Mouse (Mus musculus) E14TG2a.4 (cell line): ENCODE data around the gene Synrg.

ENCODE experiments used
- CTCF ChIP-seq: conservative IDR thresholded peaks from 2 replicates; pipeline ENCODE4 v1.5.1; 2014; ENCODE audit warnings: low read length
- NANOG ChIP-seq: IDR thresholded peaks from 2 replicates; pipeline ENCODE4 v1.6.1; 2014; ENCODE audit warnings: borderline replicate concordance, low read length, mixed read lengths
- POU5F1 ChIP-seq: IDR thresholded peaks from 2 replicates; pipeline ENCODE4 v1.6.1; 2014; ENCODE audit warnings: low read length, borderline replicate concordance

DNA sequence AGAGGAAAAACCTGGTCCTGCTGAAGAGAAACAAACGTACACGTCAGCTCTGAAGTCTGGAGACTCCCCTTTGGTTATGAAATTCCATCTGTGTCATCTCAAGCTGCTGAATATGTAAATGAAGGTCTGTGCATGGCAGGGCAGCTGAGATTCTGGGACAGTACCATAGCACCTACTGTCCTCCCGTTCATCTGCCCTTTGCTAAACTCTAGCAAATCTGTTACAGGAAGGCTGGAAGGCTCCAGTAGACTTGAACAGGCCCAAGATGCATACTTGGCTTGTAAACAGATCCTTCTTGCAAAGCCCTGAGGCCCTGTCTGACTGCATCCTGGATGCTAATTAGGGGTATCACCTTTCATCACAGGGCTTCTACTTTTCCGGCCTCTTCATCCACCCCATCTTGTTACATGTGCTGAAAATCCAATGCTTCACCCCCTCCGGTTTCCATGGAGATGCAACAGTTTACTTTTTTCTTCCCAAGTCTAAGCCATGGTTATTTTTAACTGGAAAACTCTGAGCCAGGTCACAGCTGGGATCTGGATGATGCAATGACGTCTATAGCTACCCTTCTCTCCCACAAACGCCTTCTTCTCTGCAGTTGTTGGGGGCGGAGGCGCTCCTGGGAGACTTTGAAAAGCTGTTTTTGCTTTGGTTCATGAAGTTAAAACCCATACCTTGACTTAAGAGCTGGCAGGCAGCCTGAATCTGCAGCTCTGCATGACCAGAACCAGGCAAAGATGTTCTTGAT, 108.8 kb downstream of the Synrg start:
- TF ChIP-seq CTCF (no peak), POU5F1 (no peak), NANOG (no peak)
